Mouse (Mus musculus) midbrain, embryonic 14.5 days (tissue): ENCODE measurements around the gene Eda. TPM values are rescaled to one million over a fixed set of nuclear protein-coding genes. Genes with fewer than 3 reads are reported as not detected.
A peak's percentile ranks its signal among the peaks of the same experiment; 100 is the strongest.
"Not testable (repeated sequence)": the region's sequence is repeated elsewhere in the genome, so short reads cannot be mapped to it uniquely, and the experiment has no call there.

Experiments
- ATAC-seq: fragments of 200-750 bp; cut with Nextera tagmentation; 2 replicates; pipeline ENCODE4 v1.8.0; 2017; ENCODE audit warnings: moderate number of reproducible peaks, moderate library complexity; ENCODE audit not compliant: low FRiP score, low TSS enrichment
- DNase-seq: peaks from one replicate; pipeline ENCODE4 v3.0.0-alpha.2; 2015
- H3K27ac ChIP-seq: fragments of 300-500 bp; sonication (generic); replicated peaks from 2 replicates; pipeline ENCODE4 v1.5.1; 2014; ENCODE audit warnings: mild to moderate bottlenecking, low read depth, low read length, moderate library complexity
- H3K27me3 ChIP-seq: fragments of 300-500 bp; sonication (generic); 2 replicates; pipeline ENCODE4 v1.6.1; 2014; ENCODE audit warnings: low read length, control low read depth, mixed read lengths; ENCODE audit not compliant: control insufficient read depth, insufficient read depth
- H3K36me3 ChIP-seq: fragments of 300-500 bp; sonication (generic); 2 replicates; pipeline ENCODE4 v1.6.1; 2014; ENCODE audit warnings: low read length, control low read depth; ENCODE audit not compliant: control insufficient read depth, insufficient read depth
- H3K4me1 ChIP-seq: fragments of 300-500 bp; sonication (generic); 2 replicates; pipeline ENCODE4 v1.6.1; 2014; ENCODE audit warnings: mild to moderate bottlenecking, antibody characterized with exemption, low read length, control low read depth; ENCODE audit not compliant: control insufficient read depth, insufficient read depth
- H3K4me2 ChIP-seq: fragments of 300-500 bp; sonication (generic); 2 replicates; pipeline ENCODE4 v1.6.1; 2014; ENCODE audit warnings: mild to moderate bottlenecking, low read length, moderate library complexity
- H3K4me3 ChIP-seq: fragments of 300-500 bp; sonication (generic); replicated peaks from 2 replicates; pipeline ENCODE4 v1.5.1; 2014; ENCODE audit warnings: low read depth, low read length
- H3K9ac ChIP-seq: fragments of 300-500 bp; sonication (generic); replicated peaks from 2 replicates; pipeline ENCODE4 v1.6.1; 2014; ENCODE audit warnings: mild to moderate bottlenecking, low read length, moderate library complexity
- H3K9me3 ChIP-seq: fragments of 300-500 bp; sonication (generic); 2 replicates; pipeline ENCODE4 v1.6.1; 2016; ENCODE audit warnings: low read length, control low read depth, mixed read lengths; ENCODE audit not compliant: control insufficient read depth
- WGBS: fragments of 180-500 bp; shearing (Covaris S2); extraction: QIAGEN DNeasy Blood & Tissue Kit; methylation state at CpG from one replicate; pipeline ENCODE4 v1.1.7; 2014; 5-methylcytosine and 5-hydroxymethylcytosine counted together
- polyA plus RNA-seq: library from polyadenylated mRNA; unstranded; fragments of >200 nt; fragmentation: Nextera tagmentation; extraction: Ambion mirVana; gene quantifications from 2 replicates; pipeline ENCODE4 v1.2.1, GENCODE M21; 2014

The Eda gene
- polyA plus RNA-seq, 1 experiment from 2014 or later, result 2.1 TPM

- ATAC-seq, result no peak
- Histone ChIP-seq H3K4me2 (no peak overlapping the region), H3K9me3 (no peaks in the 10 kb centered on the region), H3K9ac (no peak overlapping the region), H3K4me3 (no peak overlapping the region), H3K36me3 (no peaks in the 10 kb centered on the region), H3K4me1 (no peaks in the 10 kb centered on the region), H3K27me3 (no peaks in the 10 kb centered on the region), H3K27ac (no peak overlapping the region)
- DNase-seq, result peak; percentile 57
- 27% methylated on average over 6 of the region's 6 CpGs for WGBS
These were observed 416.9 kb downstream of the Eda start for GRCm38 (mm10) chrX:100392304-100392703.

- 63% methylated on average over 7 of the region's 7 CpGs for WGBS
- H3K4me2 ChIP-seq, result no peak overlapping the region
- H3K9ac ChIP-seq, result no peak overlapping the region
- ATAC-seq (no peak), DNase-seq (peak; percentile 26)
- H3K9me3 ChIP-seq, result no peaks in the 10 kb centered on the region
- no peaks in the 10 kb centered on the region for H3K36me3 ChIP-seq
- no peak overlapping the region for H3K4me3 ChIP-seq
- no peaks in the 10 kb centered on the region for H3K4me1 ChIP-seq
- H3K27me3 ChIP-seq, result no peaks in the 10 kb centered on the region
- no peak overlapping the region for H3K27ac ChIP-seq
These were observed 418.9 kb downstream of the Eda start for GRCm38 (mm10) chrX:100394223-100394861.

GRCm38 (mm10) chrX:100395026-100395425, 419.6 kb downstream of the Eda start:
- H3K9ac ChIP-seq, result no peak overlapping the region
- H3K4me1 ChIP-seq, result no peaks in the 10 kb centered on the region
- WGBS, result 80% methylated on average over 8 of the region's 8 CpGs
- no peaks in the 10 kb centered on the region for H3K27me3 ChIP-seq
- no peaks in the 10 kb centered on the region for H3K36me3 ChIP-seq
- H3K4me2 ChIP-seq, result no peak overlapping the region
- H3K27ac ChIP-seq, result no peak overlapping the region
- ATAC-seq (no peak), DNase-seq (no peak)
- H3K4me3 ChIP-seq, result no peak overlapping the region
- H3K9me3 ChIP-seq, result no peaks in the 10 kb centered on the region

GRCm38 (mm10) chrX:100400900-100401299, 425.5 kb downstream of the Eda start:
- no peak overlapping the region for H3K4me2 ChIP-seq
- no peaks in the 10 kb centered on the region for H3K4me1 ChIP-seq
- ATAC-seq (no peak), DNase-seq (no peak)
- no peaks in the 10 kb centered on the region for H3K9me3 ChIP-seq
- H3K4me3 ChIP-seq, result no peak overlapping the region
- H3K9ac ChIP-seq, result no peak overlapping the region
- H3K27ac ChIP-seq, result no peak overlapping the region
- no peaks in the 10 kb centered on the region for H3K36me3 ChIP-seq
- no peaks in the 10 kb centered on the region for H3K27me3 ChIP-seq

GRCm38 (mm10) chrX:100401657-100402056, 426.3 kb downstream of the Eda start:
- H3K4me2 ChIP-seq, result no peak overlapping the region
- no peak for ATAC-seq
- no peaks in the 10 kb centered on the region for H3K27me3 ChIP-seq
- 85% methylated on average over 5 of the region's 5 CpGs for WGBS
- H3K36me3 ChIP-seq, result no peaks in the 10 kb centered on the region
- H3K9me3 ChIP-seq, result no peaks in the 10 kb centered on the region
- H3K4me1 ChIP-seq, result no peaks in the 10 kb centered on the region
- H3K4me3 ChIP-seq, result no peak overlapping the region
- H3K9ac ChIP-seq, result no peak overlapping the region
- no peak overlapping the region for H3K27ac ChIP-seq
- DNase-seq, result no peak

- WGBS, result 73% methylated on average over 1 of the region's 1 CpGs
- no peak overlapping the region for H3K27ac ChIP-seq
- DNase-seq, result no peak
These were observed 433.8 kb downstream of the Eda start for GRCm38 (mm10) chrX:100409245-100409644.

GRCm38 (mm10) chrX:100428693-100429092, 453.3 kb downstream of the Eda start, which contains the start of gene Otud6a:
Gene Otud6a (plus strand): TSS chrX:100429013.
- 91% methylated on average over 21 of the region's 21 CpGs for WGBS
- DNase-seq, result no peak
- Histone ChIP-seq H3K27ac (no peak within 1 kb of the TSS), H3K36me3 (no peaks in the 10 kb centered on the region), H3K4me1 (no peaks in the 10 kb centered on the region), H3K4me3 (no peak within 1 kb of the TSS), H3K9me3 (no peaks in the 10 kb centered on the region), H3K27me3 (no peaks in the 10 kb centered on the region), H3K4me2 (no peak within 1 kb of the TSS), H3K9ac (no peak within 1 kb of the TSS)
- no peak for ATAC-seq

More at GRCm38 (mm10) chrX:100409245-100409644, 433.8 kb downstream of the Eda start:
- Histone ChIP-seq H3K36me3 (no peaks in the 10 kb centered on the region), H3K27me3 (no peaks in the 10 kb centered on the region), H3K9ac (no peak overlapping the region), H3K4me2 (no peak overlapping the region), H3K9me3 (no peaks in the 10 kb centered on the region), H3K4me1 (no peaks in the 10 kb centered on the region), H3K4me3 (no peak overlapping the region)
- ATAC-seq, result no peak

- 77% methylated on average over 3 of the region's 3 CpGs for WGBS
- Histone ChIP-seq H3K27me3 (no peaks in the 10 kb centered on the region), H3K9me3 (no peaks in the 10 kb centered on the region), H3K9ac (no peak overlapping the region), H3K4me2 (no peak overlapping the region), H3K4me1 (no peaks in the 10 kb centered on the region), H3K36me3 (no peaks in the 10 kb centered on the region), H3K27ac (no peak overlapping the region), H3K4me3 (no peak overlapping the region)
- ATAC-seq (no peak), DNase-seq (no peak)
These were observed 456.9 kb downstream of the Eda start for GRCm38 (mm10) chrX:100432311-100432710.

GRCm38 (mm10) chrX:100442617-100443016, 467.2 kb downstream of the Eda start, which contains the start of gene Awat2:
Gene Awat2 (minus strand): TSS chrX:100442717.
- not testable (repeated sequence) for H3K36me3 ChIP-seq, H3K4me3 ChIP-seq, H3K4me1 ChIP-seq, H3K27me3 ChIP-seq, H3K27ac ChIP-seq, H3K4me2 ChIP-seq, ATAC-seq, H3K9me3 ChIP-seq, H3K9ac ChIP-seq, DNase-seq
- WGBS, result 86% methylated on average over 2 of the region's 2 CpGs
